Mouse (Mus musculus): ENCODE data around the gene Nrxn3. TPM values are rescaled to one million over a fixed set of nuclear protein-coding genes. Genes with fewer than 3 reads are reported as not detected.

The Nrxn3 gene
- total RNA-seq, 2 experiments from 2014 or later, result 1.3 to 1.5 TPM

- no peak for DNase-seq
Measured at GRCm38 (mm10) chr12:88939679-88940078, 217.0 kb downstream of the Nrxn3 start.

- no peak for DNase-seq
Measured at GRCm38 (mm10) chr12:88944967-88945366, 222.3 kb downstream of the Nrxn3 start.

- no peak for DNase-seq
Measured at GRCm38 (mm10) chr12:88949870-88950269, 227.2 kb downstream of the Nrxn3 start.

GRCm38 (mm10) chr12:88952937-88953600 lies 230.4 kb downstream of the Nrxn3 start:
- DNase-seq, result no peak

- no peak for DNase-seq
Measured at GRCm38 (mm10) chr12:88953801-88954200, 231.1 kb downstream of the Nrxn3 start.

- no peak for DNase-seq
Measured at GRCm38 (mm10) chr12:88957431-88957830, 234.8 kb downstream of the Nrxn3 start.

GRCm38 (mm10) chr12:88960817-88961216 lies 238.1 kb downstream of the Nrxn3 start:
- DNase-seq, result no peak

GRCm38 (mm10) chr12:88966329-88966728 lies 243.7 kb downstream of the Nrxn3 start:
- no peak for DNase-seq

GRCm38 (mm10) chr12:88976621-88977020 lies 253.9 kb downstream of the Nrxn3 start:
- DNase-seq, result no peak

- DNase-seq, result peak; percentile 19
Measured at GRCm38 (mm10) chr12:88983688-88984330, 261.1 kb downstream of the Nrxn3 start.

GRCm38 (mm10) chr12:88984375-88984774 lies 261.7 kb downstream of the Nrxn3 start:
- peak; percentile 8 for DNase-seq

GRCm38 (mm10) chr12:88984804-88985203 lies 262.1 kb downstream of the Nrxn3 start:
- DNase-seq, result no peak

GRCm38 (mm10) chr12:88987046-88987445 lies 264.4 kb downstream of the Nrxn3 start:
- DNase-seq, result no peak

GRCm38 (mm10) chr12:88990753-88991152 lies 268.1 kb downstream of the Nrxn3 start:
- DNase-seq, result no peak

GRCm38 (mm10) chr12:88992141-88992540 lies 269.5 kb downstream of the Nrxn3 start:
- no peak for DNase-seq

GRCm38 (mm10) chr12:88993788-88994187 lies 271.1 kb downstream of the Nrxn3 start:
- no peak for DNase-seq

GRCm38 (mm10) chr12:89016436-89016835 lies 293.8 kb downstream of the Nrxn3 start:
- DNase-seq, result no peak

GRCm38 (mm10) chr12:89025180-89025579 lies 302.5 kb downstream of the Nrxn3 start:
- DNase-seq, result no peak

GRCm38 (mm10) chr12:89035984-89036618 lies 313.4 kb downstream of the Nrxn3 start:
- no peak for DNase-seq

GRCm38 (mm10) chr12:89040151-89040550 lies 317.5 kb downstream of the Nrxn3 start:
- no peak for DNase-seq

GRCm38 (mm10) chr12:89041429-89042107 lies 318.9 kb downstream of the Nrxn3 start:
- DNase-seq, result no peak

- DNase-seq, result peak; percentile 35
Measured at GRCm38 (mm10) chr12:89049279-89049678, 326.6 kb downstream of the Nrxn3 start.

GRCm38 (mm10) chr12:89049686-89050085 lies 327.0 kb downstream of the Nrxn3 start:
- DNase-seq, result no peak
